Mouse (Mus musculus): ENCODE measurements around the gene Ubxn10.

Gene Ubxn10

DNA sequence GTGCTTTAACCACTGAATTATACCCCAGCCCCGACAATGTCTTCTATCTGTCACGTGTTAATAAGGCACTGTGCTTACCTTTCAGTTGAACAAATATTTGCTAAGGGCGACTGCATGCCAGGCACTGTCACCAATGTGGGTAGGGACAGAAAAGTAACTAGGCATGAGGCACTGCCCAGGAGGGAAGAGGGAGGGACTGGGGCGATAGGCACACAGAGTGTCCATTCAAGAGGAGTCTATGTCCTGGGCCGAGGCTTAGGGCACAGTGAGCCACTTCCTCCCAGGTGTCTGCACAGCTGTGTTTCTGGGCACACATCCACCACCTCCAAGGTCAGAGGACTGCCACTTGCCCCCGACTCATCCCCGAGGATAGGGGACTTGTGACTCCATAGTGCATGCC lies at the start of gene Ubxn10:
Gene Ubxn10 (minus strand): TSS at position 137 of the 400 bp plus-strand sequence.
- no peak for DNase-seq (ENCODE audit: low read depth)

- peak; percentile 18 for DNase-seq (ENCODE audit: low read depth)
These were observed 49.2 kb upstream of the Ubxn10 start for GRCm38 (mm10) chr4:138786141-138786540.

GRCm38 (mm10) chr4:138785721-138786120 lies 48.8 kb upstream of the Ubxn10 start:
- peak; percentile 10 for DNase-seq (ENCODE audit: low read depth)

DNA sequence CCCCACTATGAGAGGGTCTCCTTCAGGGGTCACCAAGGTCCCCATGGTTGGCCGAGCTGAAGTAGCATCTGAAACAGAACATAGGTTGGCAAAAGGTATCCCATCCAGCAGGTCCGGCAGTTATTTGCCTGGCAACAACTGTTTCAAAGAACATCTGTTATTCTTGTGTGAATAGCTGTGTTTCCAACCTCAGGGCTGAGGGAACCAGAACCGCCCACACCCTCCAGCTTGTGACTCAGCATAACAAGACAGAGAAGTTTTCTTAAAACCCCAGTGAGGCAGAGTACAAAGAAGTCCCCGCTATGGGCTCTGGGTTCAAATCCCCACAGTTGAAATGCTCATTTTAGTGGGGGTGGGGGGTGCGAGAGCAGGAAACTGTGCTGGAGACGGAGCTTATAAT lies 45.1 kb upstream of the Ubxn10 start:
- DNase-seq (ENCODE audit: low read depth), result peak; percentile 19

DNA sequence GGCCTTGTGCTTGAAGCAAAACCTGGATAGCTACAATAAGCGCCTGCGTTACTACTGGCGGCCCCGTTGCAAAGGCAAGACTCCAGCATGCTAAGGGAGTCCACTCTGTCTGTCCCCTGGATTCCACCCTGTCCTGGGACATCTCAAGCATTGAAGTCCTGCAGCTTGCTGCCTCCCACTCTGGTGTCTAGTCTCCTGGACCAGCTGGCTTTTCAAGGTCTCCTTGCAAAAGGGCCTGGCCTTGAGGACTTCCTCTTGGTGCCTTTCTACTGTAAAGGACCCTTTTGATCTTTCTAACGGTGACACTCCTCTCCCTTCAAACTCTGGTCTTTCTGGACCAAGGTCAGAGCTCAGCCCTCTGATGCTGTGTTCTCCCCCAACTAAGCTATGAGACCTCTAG lies 43.3 kb upstream of the Ubxn10 start:
- no peak for DNase-seq (ENCODE audit: low read depth)

- no peak for DNase-seq (ENCODE audit: low read depth)
These were observed 40.7 kb upstream of the Ubxn10 start for GRCm38 (mm10) chr4:138777417-138778407.

GRCm38 (mm10) chr4:138775435-138775834 lies 38.5 kb upstream of the Ubxn10 start, which contains the start of gene Pla2g2d:
Gene Pla2g2d (plus strand): TSS chr4:138775735.
- DNase-seq (ENCODE audit: low read depth), result no peak

GRCm38 (mm10) chr4:138772386-138772785 lies 35.4 kb upstream of the Ubxn10 start:
- no peak for DNase-seq (ENCODE audit: low read depth)

DNA sequence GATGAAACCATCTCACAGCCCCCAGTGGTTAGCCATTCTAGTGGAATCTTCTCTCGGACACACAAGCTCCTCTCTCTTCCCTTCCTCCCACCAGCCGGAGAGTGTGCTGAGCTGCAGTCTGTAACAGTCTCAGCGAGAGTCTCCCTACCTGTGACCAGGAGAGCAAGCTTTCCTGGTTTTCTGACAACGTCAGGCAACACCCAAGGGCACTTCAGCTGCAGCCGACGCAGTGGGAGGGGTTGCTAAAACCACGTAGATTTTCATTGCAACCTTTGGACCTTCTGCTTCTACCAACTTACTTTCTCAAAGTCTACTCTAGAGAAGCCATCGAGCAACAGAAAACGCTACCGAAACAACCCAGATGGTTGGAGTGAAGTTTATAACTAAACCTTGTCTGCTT lies 35.0 kb upstream of the Ubxn10 start:
- no peak for DNase-seq (ENCODE audit: low read depth)

- DNase-seq (ENCODE audit: low read depth), result peak; percentile 76
These were observed 25.3 kb upstream of the Ubxn10 start for GRCm38 (mm10) chr4:138762266-138762665.

- DNase-seq (ENCODE audit: low read depth), result no peak
These were observed 20.4 kb upstream of the Ubxn10 start, which contains the start of gene Pla2g2f for GRCm38 (mm10) chr4:138757416-138757815. Gene Pla2g2f (minus strand): TSS chr4:138757626.

GRCm38 (mm10) chr4:138755983-138756382 lies 19.0 kb upstream of the Ubxn10 start:
- DNase-seq (ENCODE audit: low read depth), result no peak

DNA sequence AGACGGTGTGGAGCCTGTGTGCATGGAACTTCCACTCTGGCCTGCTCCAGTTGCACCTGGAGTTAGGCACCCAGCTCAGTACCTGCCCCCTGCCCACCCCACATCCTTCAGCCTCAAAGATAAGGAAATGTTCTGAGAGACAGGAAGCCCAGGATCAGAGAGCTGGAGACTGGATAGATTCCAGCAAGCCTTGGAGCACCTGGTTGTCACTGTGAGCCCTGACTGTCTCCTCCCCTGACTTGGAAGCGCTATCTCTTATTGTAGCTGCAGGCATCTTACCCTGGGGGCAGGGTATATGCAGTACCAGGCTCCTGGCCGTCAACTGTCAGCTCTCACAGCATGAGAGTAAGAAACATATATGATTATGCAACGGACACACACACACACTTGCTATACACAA lies 18.5 kb upstream of the Ubxn10 start:
- DNase-seq (ENCODE audit: low read depth), result no peak

DNA sequence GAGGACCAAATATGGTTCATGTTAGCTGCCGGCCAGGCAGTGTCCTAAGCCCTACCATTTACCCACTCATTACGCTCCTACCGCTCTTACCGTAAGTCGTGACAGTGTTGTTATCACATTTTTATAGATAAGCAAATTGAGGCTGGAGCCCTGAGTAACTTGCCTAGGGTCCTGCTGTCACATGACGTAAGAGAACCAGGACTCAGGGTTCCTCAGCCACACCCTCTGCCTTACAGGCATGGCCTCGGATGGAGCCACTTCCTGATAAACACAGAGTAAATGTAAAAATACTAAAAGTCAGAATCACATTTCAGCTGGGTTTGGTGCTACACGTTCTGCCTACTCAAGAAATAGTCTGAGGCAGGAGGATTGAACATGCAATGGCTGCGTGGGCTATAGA lies 17.5 kb upstream of the Ubxn10 start:
- no peak for DNase-seq (ENCODE audit: low read depth)

GRCm38 (mm10) chr4:138753608-138754007 lies 16.6 kb upstream of the Ubxn10 start:
- no peak for DNase-seq (ENCODE audit: low read depth)

DNA sequence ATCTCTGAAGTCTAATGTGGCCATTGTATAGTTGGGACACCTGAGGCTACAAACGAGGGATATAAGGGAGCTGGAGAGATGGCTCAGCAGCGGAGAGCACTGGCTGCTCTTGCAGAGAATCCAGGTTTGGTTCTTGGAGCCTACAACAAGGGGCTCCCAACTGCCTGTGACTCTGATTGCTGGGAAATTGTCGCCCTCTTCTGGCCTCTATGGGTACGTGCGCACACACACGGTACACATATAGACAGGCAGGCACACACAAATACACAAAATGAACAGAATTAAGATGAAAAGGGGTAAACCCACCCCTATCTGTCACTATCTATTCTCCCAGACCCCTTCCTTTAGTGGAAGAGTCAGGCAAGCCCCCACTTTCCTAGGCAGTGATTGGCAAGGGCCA lies 15.6 kb upstream of the Ubxn10 start:
- no peak for DNase-seq (ENCODE audit: low read depth)

DNA sequence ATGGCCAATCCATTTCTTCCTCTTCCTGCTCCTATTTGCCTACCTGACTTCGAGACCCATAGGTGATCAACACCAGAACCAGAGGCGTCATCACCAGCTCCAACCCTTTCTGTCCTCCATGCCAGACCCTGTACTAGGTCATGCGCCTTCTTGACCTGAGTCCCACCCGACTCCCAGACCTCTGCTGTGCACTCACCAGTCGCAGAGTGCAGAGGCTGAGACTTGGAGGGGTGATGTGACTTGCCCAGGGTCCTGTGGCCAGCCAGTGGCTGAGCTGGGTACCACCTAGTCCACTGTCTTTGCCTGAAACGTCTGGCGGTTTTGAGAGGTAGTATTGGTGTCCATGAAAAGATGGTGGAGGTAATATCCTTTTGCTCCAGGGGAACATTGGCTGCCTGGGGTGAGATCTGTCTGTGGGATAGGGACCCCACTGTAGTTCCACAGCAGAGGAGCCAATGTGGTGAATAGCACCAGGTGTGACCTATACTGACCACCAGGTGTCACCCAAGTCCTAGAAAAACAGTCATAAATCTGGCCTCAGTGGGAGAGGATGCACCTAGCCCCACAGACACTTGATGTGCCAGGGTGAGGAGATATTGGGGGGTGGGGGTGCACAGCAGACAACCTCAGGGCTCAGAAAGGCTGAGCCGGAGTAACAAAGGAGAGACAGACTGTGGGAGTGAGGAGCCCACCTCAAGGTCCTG lies 11.6 kb upstream of the Ubxn10 start:
- DNase-seq (ENCODE audit: low read depth), result peak; percentile 57

- peak; percentile 45 for DNase-seq (ENCODE audit: low read depth)
These were observed 10.9 kb upstream of the Ubxn10 start for GRCm38 (mm10) chr4:138747851-138748250.

DNA sequence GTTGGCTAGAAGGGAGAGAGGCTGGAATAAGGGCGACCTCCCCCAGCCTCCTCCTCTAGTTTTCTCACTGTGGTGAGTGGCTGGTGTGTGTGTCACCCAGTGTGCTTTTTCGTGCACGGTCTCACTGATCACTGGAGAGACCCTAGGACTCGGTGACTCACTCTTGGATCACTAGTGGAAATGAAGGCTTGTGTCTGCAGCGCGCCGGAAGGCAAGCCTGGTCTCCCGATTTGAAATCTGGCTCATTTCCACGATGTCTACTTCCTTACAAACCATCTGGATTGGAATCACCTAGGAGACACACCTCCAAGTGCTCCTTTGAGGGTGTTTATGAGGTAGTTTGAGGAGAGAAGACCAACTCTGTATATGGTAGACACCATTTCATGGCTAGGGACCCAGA lies 9.9 kb upstream of the Ubxn10 start:
- no peak for DNase-seq (ENCODE audit: low read depth)

DNA sequence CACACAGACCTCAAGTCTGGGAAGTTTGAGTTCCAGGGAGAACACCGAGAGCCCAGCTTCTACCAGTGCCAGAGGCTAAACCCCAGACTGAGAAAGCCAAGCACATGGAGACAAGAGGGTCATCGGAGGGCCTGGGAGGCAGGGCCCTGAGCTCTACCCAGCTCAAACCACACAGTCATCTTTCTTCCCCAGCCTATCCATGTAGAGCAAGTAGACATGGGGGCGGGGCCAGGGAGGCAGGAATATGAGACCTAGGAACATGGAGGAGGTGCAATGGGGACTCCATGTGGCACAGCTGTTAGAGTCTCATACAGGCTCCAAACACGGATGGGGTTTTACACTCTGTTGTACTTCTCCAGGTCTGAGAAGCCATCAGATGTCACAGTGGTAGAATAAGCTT lies 8.9 kb upstream of the Ubxn10 start:
- no peak for DNase-seq (ENCODE audit: low read depth)

DNA sequence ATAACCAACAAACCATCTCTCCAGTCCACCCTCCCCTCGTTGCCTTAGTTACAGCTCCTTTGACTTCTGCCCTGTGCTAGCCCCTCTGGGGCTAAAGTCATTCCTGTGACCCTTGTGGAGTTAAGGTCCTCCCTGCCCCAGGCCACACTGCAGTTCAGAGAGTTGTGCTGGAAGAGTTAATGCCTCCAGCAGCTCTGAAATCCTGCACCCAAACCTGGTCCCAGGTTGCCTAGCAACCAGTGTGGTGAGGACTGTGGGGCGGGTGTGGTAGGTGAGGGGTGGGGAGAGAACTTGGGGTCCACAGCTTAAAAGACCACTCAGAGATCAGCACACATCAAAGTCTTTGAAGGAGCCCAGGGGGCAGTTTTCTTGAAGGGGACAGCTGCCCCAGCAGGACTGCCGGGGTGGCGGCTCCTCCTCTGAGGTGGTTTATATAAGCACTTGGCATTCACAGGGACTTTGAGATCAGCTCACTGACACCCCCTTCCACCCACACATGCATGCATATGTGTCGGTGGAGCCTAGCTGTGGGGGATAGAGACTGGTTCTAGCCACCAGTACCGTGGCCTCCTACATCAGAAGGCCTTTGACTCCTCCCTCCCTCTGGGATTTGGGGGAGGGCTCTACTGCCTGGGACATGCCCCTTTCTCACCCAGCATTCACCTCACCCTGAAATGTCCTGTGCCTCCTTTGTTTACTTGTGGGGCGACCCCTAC lies 2.3 kb upstream of the Ubxn10 start:
- no peak for DNase-seq (ENCODE audit: low read depth)

GRCm38 (mm10) chr4:138734863-138735262 lies 2.1 kb downstream of the Ubxn10 start:
- DNase-seq (ENCODE audit: low read depth), result no peak
